Mouse (Mus musculus) erythroblast, adult 5-6 weeks (primary cell): ENCODE measurements around the gene Synm. TPM values are rescaled to one million over a fixed set of nuclear protein-coding genes. Genes with fewer than 3 reads are reported as not detected.
A peak's percentile ranks its signal among the peaks of the same experiment; 100 is the strongest.

Experiments
- ATAC-seq: replicated peaks from 2 replicates; pipeline ENCODE4 v1.8.0; 2016; ENCODE audit warnings: moderate number of reproducible peaks, mild to moderate bottlenecking, moderate TSS enrichment, inconsistent platforms; ENCODE audit not compliant: poor library complexity, low FRiP score, severe bottlenecking
- total RNA-seq, 2 experiments: library from RNA; stranded (forward) in 1 of 2; stranded (reverse) in 1 of 2; fragments of 150-400 nt in 1 of 2; fragments of 200-764, 138-1000 nt in 1 of 2; gene quantifications; 2 replicates each; pipeline versions ENCODE4 v1.2.3 to v1.2.4; 2015 to 2017; ENCODE audit warnings: low replicate concordance in 2 of 2

Synm gene
- not detected in 2 replicates for total RNA-seq (2015; ENCODE audit: low replicate concordance)
- not detected in 2 replicates for total RNA-seq (2017; ENCODE audit: low replicate concordance)

DNA sequence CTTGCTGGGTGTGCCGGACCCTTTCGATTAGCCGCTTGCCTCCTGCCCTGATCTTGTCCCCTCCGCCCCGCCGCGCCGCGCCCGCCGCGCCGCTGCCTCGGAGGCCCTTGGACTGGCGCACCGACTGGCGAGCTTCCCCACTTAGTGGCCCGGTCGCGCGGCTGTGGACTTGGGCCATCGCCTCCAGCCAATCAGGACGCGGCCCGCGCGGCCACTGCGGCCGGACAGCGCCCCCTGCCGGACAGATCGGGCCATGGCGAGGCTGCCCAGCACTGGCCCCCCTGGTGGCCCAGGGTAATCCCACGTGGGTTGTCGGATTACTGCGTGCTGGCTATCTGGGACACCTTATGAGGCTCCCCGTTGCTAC, at the start of gene Synm:
Synm (minus strand) TSS at position 114 of the 367 bp plus-strand sequence.
- no peak for ATAC-seq

DNA sequence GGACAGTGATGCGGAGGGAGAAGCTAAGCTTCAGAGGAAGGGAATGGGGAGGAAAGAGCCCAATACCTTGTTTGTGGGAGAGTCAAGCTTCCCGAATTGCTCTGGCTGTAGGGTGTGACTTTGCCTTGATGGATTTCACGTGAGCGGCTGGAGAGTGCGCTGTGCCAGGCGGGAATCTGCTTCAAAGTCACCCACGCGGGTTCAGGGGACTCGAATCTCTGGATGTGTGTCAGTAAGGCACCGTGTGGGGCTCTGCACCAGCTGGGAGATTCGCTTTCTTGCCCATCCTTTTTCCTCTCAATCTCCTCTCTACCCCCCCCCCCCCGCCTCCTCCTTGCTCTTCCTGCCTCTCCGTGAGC, 44.3 kb upstream of the Synm start:
- 0 out of 2 replicates have a peak, but pooled peaks have one; percentile 21 for ATAC-seq

DNA sequence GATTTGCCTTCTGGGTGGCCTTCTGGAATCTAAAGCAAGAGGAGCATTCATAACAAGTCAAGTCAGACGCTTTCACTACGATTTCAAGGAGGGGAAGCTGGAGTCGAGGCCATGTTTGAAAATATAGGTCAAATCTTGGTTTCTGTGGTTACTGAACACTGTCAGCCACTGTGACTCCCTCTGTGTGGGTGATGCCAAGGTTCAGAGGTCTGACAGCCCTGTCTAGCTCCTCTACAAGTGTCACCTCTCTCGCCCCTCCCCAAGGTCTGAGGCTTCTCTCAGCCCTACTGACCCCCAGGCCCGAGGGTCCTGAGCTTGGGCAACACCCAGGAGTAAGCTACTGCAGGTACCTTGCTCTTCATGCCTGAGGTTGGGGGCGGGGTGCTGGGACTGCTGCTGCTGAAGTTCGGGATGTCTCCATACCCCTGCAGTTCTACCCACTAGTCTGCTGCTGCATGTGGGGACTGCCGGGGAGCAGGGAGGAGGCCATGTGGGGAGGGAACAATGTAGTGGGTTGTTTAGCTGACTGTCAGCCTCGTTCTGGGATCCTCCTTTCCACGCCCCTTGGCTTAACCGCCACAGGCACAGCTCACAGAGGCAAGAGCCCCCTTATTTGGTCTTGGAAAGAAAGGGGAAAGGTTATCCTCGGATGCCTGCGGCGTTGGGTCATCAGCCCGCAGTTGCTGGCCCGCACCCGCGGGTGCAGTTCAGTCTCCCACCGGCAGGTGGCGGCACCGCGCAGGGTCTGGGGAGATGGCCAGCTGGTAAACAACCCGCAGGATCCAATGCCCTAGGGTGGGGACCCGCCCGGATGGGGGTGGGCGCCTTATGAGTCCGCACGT, 43.7 kb upstream of the Synm start:
- peak; percentile 73 for ATAC-seq

DNA sequence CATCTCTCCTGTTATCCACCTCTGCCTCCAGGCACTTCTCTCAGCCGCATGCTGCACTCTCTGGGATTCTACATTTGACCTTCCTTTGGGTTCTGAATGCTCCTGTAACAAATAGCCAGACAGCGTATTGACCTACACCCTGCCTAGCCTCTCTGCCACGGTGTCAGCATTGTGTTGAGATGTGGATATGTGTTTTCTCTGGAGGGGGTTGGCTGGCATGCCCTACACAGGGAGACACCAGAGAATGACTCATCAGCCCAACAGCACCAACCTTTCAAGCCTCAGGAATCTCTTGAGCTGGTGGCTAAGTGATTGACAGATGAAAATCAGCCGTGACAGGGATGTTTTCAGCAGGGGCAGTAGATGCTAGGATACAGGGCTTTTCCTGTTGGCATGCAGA, 41.5 kb upstream of the Synm start:
- no peak for ATAC-seq

DNA sequence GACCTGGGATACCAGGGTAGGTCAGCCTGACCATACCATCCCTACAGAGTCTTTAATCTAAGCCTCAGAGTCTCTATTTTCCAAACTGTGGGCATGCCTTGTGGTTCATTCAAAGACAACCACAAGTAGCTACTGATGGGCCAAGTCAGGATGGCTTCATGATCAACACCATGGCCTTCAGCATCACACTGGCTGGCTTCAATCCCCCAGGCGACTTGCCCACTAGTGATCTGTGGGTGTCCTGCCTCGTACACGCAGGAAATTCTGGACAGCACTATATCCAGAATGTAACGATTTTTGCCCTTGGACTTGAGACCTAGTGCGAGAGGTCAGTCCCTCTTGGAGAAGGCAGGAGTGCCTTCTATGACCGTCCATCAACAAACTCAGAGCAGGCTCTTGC, 41.0 kb upstream of the Synm start:
- ATAC-seq, result no peak

DNA sequence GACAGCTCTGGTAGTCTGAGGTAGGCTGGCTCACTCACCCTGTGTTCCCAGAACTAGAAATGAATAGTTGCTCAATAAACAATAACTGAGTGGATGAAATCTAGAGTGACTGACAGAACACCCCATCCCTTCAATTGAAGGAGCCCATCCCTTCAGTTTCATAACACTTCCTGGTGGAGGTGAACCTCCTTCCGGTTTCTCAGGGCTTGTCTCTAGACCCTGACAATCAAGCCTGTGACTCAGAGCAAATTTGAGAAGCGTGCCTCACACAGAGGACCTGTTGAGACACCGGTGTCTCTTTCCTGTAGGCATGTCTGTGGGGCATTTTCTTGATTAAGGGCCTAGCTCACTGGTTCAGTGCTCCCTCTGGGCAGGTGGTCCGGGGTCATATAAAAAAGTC, 38.9 kb upstream of the Synm start:
- no peak for ATAC-seq

DNA sequence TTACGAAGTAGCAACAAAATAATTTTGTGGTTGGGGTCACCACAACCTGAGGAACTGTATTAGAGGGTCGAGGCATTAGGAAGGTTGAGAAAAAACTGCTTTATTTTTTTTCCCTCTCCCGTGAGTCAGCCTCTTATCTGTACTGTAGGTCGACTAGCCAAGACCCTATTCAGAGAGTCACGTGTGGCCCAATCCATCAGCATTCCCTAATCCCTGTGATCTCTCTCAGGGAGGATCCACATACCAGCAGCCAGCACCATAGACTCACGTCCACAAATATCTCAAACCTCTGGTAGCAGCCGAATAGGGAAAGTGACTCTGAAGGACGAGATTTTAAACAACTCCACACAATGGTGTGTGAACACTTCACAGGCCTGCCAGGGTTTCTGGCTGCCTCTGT, 37.5 kb upstream of the Synm start:
- no peak for ATAC-seq

DNA sequence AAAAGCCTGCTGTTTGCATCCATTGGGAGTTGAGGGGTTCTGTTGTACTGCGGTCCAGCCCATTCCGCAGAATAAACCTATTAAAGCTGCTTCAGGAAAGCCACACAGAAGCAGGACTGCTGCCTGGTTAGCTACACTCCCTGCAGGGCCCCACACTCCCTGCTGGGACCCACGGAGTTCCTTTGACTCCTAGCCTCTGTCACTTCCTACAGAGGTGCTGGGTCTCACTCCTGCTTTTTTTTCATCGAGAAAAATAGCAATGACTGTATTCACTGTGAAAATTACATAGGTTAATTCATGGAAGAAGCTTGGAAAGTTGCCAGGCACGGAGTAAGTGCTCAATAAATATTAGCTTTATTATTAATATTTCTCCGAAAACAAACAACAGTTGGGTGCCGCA, 33.9 kb upstream of the Synm start:
- ATAC-seq, result no peak

DNA sequence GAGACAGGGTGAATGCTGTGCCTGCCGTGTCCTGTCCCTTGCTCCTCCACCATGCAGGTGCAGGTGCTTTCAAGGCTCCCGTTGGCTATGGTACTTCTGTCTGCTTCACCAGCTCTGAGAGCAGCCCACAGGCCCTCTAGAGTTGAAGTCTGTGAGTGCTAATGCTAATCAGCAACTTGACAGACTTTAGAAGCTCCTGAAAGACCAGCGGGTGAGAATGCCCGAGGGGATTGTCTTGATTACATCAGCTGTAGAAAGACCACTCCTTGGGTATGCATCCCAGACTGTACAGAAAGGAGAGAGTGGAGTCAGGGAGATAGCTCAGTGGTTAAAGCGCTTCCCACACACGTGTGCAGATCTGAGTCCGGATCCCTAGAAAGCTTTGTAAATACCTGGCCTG, 31.7 kb upstream of the Synm start:
- ATAC-seq, result no peak

DNA sequence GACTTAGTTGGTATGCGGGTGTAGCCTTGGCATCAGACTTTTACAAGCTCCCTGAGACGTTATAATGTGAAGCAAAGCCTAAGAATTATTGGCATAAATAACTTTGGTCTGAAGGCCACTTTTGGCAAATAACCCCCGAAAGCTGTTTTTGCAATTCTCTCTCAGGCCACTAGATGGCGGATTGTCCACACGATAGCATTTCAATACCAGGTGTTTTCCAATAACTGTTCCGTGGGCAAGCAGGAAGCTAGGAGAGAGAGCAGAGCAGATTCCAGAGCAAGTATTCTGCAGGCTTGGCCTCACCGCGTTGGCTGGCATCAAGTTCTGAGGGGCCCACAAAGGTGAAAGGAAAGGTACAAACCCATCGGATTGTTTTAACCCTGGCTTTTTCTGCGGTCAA, 29.2 kb upstream of the Synm start:
- ATAC-seq, result peak; percentile 60; the same call in 1 of the 2 replicates

DNA sequence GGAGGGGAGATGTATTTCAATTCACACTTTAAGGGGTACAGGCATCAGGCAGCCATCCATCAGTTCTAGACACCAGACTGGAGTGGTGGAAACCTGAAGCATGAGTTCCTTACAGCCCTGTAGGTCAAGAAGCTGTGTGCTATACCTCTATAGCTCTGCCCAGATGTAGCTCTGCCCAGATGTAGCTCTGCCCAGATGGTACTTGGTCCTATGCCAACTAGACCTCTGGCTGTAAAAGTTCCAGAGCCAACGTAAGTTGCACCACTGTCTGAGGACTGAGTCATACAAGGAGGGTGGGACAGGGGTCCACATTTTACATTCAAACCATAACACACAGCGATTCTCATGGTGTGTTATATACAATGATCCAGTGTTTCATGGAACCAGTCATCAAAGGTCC, 28.3 kb upstream of the Synm start:
- ATAC-seq, result no peak

DNA sequence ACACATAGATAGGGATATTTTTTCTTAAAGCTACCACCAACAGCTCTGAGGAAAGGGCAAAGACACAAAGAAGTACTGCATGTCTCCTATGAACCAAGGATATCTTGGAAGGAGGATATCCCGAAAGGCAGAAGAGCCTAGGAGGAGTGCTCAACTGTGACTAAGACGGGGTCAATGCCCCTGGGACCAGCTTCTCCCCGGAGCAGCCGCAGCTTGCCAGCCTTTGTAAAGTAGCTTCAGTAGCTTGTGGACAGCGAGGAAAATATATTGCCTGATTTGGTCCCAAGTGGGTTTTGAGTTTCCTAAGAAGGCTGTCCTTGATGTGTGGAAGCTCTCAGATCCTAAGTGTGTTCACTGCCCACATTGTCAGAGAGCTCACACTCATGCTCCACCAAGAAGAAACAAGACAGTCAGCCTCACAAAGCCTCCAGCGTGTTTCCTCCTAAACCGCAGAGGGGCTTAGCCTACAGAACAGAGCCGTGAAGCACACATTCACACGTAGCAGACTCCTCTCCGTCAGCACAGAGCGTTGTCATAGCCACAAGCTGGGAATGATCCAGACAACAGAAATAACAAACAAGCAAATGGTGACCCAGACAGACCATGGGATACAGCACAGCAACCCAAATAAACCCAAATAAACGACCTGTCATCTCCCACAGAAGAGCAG, 17.2 kb upstream of the Synm start:
- no peak for ATAC-seq

DNA sequence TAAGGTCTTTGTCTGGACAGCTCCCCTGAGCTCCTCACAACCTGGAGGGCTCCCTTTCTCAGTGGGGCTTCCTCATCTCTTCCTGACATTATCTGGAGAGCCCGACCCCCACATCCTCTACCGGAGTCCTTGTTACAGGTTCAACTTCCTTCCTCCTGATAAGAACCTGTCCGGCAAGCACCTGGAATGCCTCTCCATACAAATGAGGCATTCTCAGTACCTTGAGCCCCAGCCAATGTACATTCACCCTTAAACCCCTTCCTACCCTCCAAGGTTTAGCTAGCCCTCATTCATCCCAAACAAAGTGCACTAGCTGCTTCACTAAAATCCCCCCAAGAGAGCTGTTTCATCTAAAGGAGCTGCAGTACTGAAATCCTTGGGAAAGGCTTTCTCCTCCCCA, 16.1 kb upstream of the Synm start:
- ATAC-seq, result no peak

DNA sequence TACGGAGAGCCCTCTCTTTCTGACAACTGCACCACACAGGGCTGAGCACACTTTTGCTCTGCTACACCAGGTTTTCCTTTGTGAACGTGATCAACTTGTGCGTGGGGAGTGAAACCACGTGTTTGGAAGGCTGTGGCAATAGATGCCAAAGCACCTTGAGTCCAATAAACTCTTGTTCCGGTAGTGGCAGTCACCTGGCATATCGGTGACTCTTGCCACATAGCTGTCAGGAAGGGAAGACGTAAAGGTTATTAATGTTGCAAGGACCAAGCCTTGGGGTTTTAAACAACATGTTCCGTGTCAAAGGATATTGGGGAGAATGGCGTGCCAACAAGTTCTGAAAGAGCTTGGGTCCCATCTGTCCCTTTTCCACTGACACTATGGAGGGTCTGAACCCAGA, 12.7 kb upstream of the Synm start:
- ATAC-seq, result no peak

DNA sequence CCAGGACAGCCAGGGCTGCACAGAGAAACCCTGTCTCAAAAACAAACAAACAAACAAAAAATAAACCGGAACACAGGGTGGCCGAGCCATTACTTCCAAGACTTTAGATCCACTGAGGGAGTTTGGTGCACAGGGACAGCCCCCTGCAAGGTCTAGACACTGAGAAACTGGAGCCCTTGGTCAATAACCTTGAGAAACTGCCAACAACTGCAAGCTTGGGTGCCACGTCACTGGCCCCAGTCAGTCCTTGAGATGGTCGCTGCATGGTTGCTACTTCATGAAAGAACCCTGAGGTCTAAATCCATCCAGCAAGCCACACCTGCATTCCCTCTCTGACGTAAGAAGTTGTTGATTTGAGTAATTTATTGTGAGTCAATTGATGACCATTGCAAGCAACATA, 9.9 kb upstream of the Synm start:
- no peak for ATAC-seq

DNA sequence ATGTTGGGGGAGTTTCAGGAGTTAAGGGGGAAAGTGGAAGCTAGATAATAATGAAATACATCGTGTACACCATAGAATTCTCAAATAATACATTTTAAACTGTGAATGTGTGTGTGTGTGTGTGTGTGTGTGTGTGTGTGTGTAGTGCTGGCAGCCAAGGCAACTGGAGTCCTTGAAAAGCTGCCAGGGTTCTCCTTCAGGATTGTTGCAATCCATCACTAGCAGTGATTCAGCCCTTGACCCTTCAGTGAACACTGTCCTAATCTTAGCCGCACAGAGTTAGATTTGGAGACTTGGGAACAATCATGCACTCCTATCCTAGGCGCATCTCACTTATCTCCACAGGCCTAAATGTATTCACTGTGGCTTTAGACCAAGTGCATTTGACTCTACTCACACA, 8.6 kb upstream of the Synm start:
- no peak for ATAC-seq

DNA sequence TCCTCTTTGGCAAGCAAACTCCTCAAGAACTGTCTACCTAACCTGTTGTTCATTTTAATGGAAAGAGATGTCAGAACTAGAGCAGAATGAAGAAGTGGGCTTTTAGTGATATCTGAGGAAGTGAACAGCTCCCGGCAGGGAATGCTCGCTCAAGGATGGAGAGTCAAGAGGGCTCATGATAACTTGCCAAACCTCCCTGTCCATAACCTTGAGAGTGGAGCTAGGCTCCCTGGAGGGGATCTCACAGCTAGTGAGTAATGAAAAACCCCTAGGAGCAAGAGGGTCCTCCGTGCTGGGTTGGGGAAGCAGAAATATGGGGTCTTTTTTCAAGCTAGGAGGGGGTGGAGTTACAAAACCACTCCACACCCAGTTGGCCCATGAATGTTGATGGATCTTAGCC, 4.1 kb upstream of the Synm start:
- no peak for ATAC-seq

DNA sequence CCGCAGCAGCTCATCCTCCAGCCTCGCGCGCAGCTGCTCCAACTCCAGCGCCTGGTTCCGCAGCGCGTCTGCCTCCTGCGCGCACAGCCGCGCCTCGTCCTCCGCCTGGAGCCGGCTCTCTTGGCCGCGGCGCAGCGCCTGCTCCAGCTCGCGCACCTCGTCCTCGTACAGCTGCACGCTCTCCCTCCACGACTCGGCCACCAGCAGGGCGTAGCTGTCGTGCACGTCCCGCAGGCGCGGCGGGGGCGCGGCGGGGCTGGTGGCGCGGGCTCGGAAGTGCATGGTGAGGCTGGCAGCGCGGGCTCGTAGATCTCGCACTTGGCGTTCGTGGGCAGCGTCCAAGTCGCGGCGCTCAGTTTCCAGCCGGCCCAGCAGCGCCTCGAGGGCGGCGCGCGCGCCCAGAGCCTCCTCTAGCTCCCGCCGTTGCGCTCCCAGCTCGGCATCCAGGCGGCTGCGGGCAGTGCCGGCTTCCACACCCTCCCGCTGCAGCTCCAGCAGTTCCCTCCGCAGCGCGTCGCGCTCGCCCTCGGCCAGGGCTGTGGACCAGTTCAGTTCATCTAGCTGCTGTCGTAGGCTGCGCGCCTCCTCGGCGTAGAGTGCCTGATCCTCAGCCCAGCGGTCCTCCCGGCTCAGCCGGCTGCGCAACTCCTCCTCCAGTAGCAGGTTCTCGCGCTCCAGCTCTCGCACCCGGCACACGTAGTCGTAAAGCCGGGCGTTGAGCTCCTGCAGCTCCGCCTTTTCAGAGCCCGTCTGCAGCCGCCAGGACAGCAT, 499 bp downstream of the Synm start:
- ATAC-seq, result no peak

DNA sequence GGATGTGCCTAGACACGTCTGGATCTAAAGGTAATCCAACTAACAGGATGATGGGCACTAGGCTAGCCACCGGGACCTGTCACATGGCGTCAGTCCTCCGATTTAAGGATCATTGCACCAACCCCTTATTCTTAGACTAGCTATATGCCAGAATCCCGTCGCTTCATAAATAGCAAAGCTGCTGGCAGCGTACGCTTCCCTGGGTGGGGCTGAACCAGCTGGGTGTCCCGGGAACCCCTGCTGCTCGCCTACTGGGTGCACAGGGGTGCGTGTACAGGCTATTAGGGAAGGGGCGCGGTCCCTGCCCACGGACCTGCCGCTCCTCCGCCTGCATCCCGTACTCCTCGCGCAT, 1.1 kb downstream of the Synm start:
- no peak for ATAC-seq

DNA sequence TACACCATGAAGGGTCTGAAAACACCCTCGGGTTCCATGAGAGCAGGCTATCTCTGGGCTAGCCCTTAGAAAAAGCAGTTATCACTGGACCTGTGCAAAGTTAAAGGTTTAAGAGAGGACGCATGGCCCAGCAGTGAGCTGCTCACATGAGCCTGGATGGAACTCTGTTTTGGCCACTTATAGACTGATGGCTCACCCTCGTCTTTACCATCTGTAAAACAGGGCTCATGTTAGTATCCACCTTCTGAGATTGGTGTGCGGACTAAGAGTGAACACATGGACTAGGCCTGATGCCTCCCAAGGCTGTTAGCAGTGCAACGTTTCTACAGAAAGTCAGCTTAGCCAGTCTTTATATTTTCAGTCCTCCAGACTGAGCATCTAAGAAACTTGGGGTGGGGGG, 2.9 kb downstream of the Synm start:
- no peak for ATAC-seq

DNA sequence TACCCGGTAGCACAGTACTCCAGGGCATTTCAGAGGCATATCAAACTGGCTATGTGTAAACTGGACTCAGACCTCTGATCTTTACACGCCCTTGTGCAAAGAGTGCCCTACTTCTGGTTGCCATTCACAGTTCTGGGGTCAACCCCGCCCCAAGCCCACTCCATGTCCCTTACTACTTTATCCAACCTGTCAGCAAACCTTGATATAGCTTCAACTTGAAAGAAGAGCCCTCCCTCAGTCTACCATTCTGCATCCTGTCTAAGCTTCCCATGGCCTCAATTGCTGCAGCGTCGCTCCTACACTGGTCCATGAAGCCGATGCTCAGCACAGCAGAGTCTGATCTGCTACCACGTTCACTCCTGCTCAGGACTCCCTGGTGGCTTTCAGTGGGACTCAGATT, 4.2 kb downstream of the Synm start:
- no peak for ATAC-seq
